Mouse (Mus musculus) megakaryocyte, embryonic 14.5 days (primary cell): ENCODE data around the gene Gm9903. TPM values are rescaled to one million over a fixed set of nuclear protein-coding genes. Genes with fewer than 3 reads are reported as not detected.

Experiments
- H3K27me3 ChIP-seq: replicated peaks from 2 replicates; pipeline ENCODE3; 2012; ENCODE audit warnings: inconsistent platforms
- H3K36me3 ChIP-seq: replicated peaks from 2 replicates; pipeline ENCODE3; 2012; ENCODE audit warnings: low read length, inconsistent platforms, mixed read lengths
- H3K4me1 ChIP-seq: 2 replicates; pipeline ENCODE4 v1.6.1; 2012; ENCODE audit warnings: inconsistent platforms
- H3K4me3 ChIP-seq: replicated peaks from 2 replicates; pipeline ENCODE3; 2012; ENCODE audit warnings: moderate library complexity, mild to moderate bottlenecking, inconsistent platforms
- H3K9me3 ChIP-seq: 2 replicates; pipeline ENCODE4 v1.6.1; 2012; ENCODE audit warnings: inconsistent platforms
- FLI1 ChIP-seq: IDR thresholded peaks from 2 replicates; pipeline ENCODE4 v1.6.1; 2012; ENCODE audit warnings: low read length, inconsistent platforms, mixed read lengths
- GATA1 ChIP-seq: IDR thresholded peaks from 3 replicates; pipeline ENCODE4 v1.6.1; 2012; ENCODE audit warnings: mixed read lengths, low read length, inconsistent platforms, borderline replicate concordance
- polyA plus RNA-seq: library from polyadenylated mRNA; stranded (reverse); fragments of >175 nt; gene quantifications from 2 replicates; pipeline ENCODE4 v1.2.3, GENCODE M21; 2012; ENCODE audit warnings: low replicate concordance; ENCODE audit not compliant: insufficient read depth

Gene Gm9903
- polyA plus RNA-seq, 1 experiment = not detected

DNA sequence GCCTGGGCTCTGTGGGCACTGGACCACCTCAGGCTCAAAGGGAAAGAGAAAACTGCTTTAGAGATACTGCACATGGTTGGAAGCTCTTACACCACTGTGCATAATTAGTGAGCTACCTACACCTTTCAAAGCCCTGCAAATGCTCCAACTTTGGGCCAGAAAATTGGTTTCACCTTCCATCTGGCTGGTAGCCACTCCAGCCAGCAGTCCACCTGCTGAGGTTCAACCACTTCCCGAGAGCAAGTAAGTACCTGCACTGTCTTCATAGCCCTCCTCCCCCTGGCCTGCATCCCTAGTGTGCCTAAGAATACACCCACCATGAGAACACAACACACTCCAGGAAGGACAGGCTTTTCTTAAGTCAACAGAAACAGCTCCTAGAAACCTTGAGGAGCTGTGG is 17.9 kb upstream of the Gm9903 start:
- Histone ChIP-seq H3K27me3 (no peaks in the 10 kb centered on the region), H3K4me1 (peaks cover 15% of the 10 kb centered on the region), H3K36me3 (peaks cover 85% of the 10 kb centered on the region), H3K4me3 (no peak overlapping the region), H3K9me3 (no peaks in the 10 kb centered on the region)
- TF ChIP-seq FLI1 (no peak), GATA1 (no peak)

DNA sequence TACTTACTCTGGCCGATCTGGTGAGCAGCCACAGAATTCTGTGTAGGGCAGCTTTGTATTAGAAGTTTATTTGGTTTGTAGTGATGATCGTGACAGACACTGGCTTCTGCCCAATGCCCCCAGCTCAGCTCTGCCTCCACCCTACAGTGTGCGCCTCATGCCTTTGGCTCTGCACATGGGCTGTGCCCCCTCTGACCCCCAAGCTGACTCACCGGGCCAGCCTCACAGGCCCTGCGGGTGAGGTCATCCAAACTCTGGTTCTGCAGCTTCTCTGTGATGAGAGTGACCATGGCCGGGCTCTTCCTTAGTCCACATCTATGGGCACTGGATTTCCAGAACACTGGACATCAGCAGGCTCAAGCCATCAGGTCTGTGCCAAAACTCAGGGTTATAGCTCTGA is 15.3 kb upstream of the Gm9903 start:
- peaks cover 69% of the 10 kb centered on the region for H3K36me3 ChIP-seq
- no peak for TF ChIP-seq GATA1
- TF ChIP-seq FLI1 = no peak

DNA sequence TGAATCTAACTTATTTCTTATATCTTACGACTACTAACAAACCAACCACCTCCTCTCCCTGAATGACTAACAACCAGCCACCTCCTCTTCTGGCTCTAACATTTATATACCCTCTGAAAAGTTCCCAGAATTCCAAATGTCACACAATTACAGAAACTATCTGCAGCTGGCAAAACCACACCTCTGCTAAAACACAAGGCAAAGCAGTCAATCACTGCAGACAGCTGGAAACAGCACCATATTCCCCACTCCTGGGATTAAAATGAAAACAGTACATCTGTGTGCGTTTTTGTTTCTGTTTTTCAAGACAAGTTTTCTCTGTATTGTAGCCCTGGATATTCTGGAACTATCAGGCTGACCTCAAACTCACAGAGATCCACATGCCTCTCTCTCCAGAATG is 7.1 kb upstream of the Gm9903 start:
- Histone ChIP-seq H3K27me3 (no peaks in the 10 kb centered on the region), H3K4me3 (no peak overlapping the region), H3K4me1 (peaks cover 52% of the 10 kb centered on the region), H3K9me3 (no peaks in the 10 kb centered on the region), H3K36me3 (peaks cover 48% of the 10 kb centered on the region)
- TF ChIP-seq FLI1 = no peak
- no peak for TF ChIP-seq GATA1

More for the DNA sequence above, 15.3 kb upstream of the Gm9903 start:
- Histone ChIP-seq H3K4me1 (peaks cover 26% of the 10 kb centered on the region), H3K4me3 (no peak overlapping the region), H3K9me3 (no peaks in the 10 kb centered on the region), H3K27me3 (no peaks in the 10 kb centered on the region)

DNA sequence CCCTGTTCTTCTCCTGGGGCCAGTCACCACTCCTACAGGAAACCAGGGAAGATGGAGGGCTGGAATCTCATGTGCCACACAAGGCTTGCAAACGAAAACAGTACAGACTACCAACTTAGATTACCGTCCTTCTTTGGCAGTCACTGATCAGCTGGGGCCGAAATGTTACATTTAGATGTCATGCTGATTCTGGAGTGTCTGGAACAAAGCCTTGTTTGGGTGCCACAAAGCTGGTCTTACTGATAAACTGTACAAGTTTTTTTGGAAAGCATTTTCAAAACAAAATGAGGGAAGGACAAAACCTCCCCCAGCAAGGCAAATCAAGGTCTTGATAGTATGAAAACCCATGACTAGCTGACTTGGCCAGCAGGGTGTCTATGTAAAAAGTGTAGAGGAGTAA is 6.0 kb upstream of the Gm9903 start:
- TF ChIP-seq FLI1 = no peak
- TF ChIP-seq GATA1 = no peak
- no peaks in the 10 kb centered on the region for H3K27me3 ChIP-seq
- H3K4me1 ChIP-seq = peaks cover 56% of the 10 kb centered on the region
- H3K36me3 ChIP-seq = peaks cover 46% of the 10 kb centered on the region
- H3K9me3 ChIP-seq = no peaks in the 10 kb centered on the region
- no peak overlapping the region for H3K4me3 ChIP-seq

DNA sequence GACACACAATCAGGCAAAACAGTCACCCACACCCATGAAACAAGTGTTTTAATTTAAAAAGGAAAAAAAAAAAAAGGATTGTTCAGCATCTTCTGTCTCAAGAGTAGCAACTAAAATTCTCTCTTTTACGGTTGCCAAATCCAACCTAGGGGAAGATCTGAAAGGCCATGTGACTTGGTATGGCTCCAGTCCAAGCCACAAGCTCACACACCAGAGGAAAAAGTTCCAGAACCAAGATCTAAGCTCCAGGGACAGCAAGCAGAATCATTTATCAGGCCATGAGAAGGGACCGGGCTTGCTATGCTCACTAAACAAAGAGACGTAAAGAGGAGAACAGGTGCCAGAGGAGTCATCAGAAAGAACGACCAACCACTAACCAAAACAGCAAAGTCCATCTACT is 1.8 kb upstream of the Gm9903 start:
- peaks cover 61% of the 10 kb centered on the region for H3K4me1 ChIP-seq
- H3K36me3 ChIP-seq = peaks cover 23% of the 10 kb centered on the region
- H3K4me3 ChIP-seq = peak overlapping the region; percentile 99
- TF ChIP-seq GATA1 = no peak
- H3K27me3 ChIP-seq = no peaks in the 10 kb centered on the region
- H3K9me3 ChIP-seq = no peaks in the 10 kb centered on the region

DNA sequence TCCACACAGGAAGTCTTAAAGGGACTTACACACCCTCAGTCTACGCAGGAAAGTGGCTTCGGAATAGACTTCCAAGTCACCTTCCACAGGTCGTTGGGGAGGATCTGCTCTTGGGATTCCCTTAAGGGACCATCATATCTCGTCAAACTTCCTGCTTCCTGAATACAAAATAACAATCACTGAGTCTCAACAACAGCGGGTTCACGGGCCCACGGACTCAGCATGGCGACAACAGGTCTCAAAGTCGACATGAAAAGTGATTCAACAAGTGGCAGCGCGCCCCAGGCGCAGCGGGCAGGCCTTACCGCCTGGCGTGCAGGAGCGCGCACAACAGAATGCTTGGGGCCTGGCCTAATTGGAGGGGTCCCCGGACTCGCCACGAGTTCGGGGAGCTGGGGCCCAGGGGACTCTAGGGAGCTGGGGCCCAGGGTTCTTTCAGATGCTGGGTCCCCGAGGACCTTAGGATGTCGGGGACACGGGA is 865 bp upstream of the Gm9903 start:
- Histone ChIP-seq H3K4me1 (peaks cover 55% of the 10 kb centered on the region), H3K36me3 (peaks cover 15% of the 10 kb centered on the region), H3K27me3 (no peaks in the 10 kb centered on the region), H3K9me3 (no peaks in the 10 kb centered on the region), H3K4me3 (peak overlapping the region; percentile 99)
- no peak for TF ChIP-seq FLI1
- no peak for TF ChIP-seq GATA1

DNA sequence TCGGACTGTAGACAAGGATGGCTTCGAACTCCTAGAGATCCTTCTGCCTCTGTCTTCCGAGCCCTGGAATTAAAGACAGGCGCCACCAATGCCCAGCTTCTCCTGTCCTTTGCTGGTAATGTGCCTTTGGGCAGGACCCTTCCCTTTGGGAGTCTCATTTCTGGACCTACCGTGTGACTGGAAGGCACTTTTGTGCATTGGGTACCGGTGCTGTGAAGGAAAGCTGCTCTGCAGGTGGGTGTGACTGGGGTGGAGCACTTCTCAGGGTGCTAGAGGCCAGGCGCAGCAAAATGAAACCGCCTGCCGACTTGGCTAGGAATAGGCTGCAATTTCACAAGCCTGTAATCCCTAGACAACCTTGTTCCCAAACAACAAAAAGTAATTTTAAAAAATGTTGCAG is 336 bp downstream of the Gm9903 start:
- Histone ChIP-seq H3K36me3 (peaks cover 14% of the 10 kb centered on the region), H3K4me3 (peak overlapping the region; percentile 99), H3K4me1 (peaks cover 49% of the 10 kb centered on the region), H3K27me3 (no peaks in the 10 kb centered on the region), H3K9me3 (no peaks in the 10 kb centered on the region)
- TF ChIP-seq FLI1 (no peak), GATA1 (no peak)

DNA sequence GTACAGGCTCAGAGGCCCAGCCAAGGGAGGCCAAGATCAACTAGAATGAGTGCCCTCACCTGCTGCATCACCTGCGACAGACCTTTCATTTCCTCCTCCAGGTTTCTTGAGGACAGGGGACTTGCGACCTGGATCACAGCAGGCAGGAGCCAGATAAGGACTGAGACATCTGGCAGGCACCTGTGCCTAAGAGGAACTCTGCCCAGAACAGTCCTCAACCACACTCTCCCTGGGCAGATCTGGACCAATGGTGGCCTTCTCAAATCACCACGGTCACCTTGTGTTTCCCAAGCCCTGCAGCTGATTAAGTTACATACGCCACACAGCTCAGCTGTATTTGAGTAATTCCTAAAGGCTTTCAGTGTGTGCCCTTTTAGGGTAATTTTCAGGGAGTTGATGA is 890 bp downstream of the Gm9903 start:
- Histone ChIP-seq H3K27me3 (no peaks in the 10 kb centered on the region), H3K36me3 (peaks cover 12% of the 10 kb centered on the region), H3K4me3 (peak overlapping the region; percentile 99), H3K9me3 (no peaks in the 10 kb centered on the region), H3K4me1 (peaks cover 48% of the 10 kb centered on the region)
- TF ChIP-seq FLI1 (no peak), GATA1 (no peak)

DNA sequence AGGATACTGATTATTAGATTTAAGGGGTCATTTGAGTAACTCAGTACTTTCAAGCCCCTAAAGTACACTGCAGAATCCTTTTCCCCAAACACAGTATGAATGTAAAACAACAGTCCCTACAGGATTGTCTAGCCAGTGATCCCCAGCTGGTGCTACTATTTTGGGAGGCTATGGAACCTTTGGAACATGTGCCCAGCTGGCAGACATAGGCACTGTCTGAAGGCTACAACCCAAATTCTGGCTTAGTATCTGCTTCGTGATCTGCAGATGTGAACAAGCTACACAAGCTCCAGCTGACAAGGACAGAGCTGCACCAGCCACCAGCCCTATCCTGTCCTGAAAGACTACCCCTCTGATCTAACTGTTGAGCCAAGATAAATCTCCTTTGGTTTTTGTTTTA is 2.8 kb downstream of the Gm9903 start:
- Histone ChIP-seq H3K36me3 (peaks cover 24% of the 10 kb centered on the region), H3K4me3 (no peak overlapping the region), H3K9me3 (no peaks in the 10 kb centered on the region), H3K27me3 (no peaks in the 10 kb centered on the region), H3K4me1 (peaks cover 46% of the 10 kb centered on the region)
- TF ChIP-seq FLI1 (no peak), GATA1 (no peak)

DNA sequence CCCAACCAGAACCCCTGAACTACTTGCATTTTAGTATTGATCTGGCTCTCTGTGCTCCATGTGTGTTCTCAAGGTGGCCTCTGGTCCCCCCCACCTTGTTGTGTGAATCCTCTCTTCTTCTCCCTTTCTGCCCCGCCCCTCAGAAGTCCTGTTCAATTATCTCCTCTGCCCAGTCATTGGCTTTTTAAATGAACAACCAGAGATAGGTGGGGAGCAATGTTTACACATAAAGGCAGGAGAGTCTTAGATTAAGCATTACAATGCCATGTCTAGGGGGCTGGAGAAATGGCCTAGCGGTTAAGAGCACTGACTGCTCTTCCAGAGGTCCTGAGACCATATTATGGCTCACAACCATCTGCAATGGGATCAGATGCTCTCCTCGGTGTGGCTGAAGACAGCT is 5.6 kb downstream of the Gm9903 start:
- TF ChIP-seq FLI1 = no peak
- no peak for TF ChIP-seq GATA1
- no peaks in the 10 kb centered on the region for H3K27me3 ChIP-seq
- H3K4me3 ChIP-seq = no peak overlapping the region
- peaks cover 42% of the 10 kb centered on the region for H3K4me1 ChIP-seq
- no peaks in the 10 kb centered on the region for H3K9me3 ChIP-seq
- peaks cover 48% of the 10 kb centered on the region for H3K36me3 ChIP-seq

DNA sequence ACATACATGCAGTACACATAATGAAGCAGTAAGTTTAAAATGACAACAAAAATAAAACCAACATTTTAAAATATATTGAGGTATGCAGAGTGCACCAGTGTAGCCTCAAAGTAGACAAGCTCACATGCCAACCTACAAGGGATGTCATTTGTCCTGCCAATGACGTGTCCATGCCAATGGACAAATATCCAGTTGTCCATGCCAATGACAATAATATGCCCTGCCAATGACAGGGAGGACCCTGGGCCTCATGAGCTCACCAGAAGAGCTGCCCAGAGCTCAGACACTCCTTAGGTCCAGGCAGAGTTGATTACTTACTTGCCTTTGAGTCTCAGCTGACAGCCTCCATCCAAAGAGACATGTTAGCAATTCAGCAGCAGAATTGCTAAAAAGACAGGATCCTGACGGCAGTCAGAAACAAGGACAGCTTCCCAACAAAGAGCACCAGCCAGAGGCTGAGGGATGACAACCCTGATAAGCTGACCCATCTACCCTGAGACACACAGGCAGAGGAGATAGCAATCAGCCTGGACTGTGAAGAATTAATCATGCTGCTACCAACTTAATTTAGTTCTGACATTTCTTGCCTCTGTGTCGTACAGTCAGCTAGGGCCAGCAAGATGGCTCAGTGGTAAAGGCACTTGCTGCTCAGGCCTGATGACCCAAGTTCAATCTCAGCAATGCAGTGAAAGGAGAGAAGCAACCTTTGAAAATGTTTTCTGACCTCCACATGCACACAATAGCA is 8.1 kb downstream of the Gm9903 start:
- Histone ChIP-seq H3K9me3 (no peaks in the 10 kb centered on the region), H3K36me3 (peaks cover 69% of the 10 kb centered on the region), H3K27me3 (no peaks in the 10 kb centered on the region), H3K4me1 (peaks cover 24% of the 10 kb centered on the region; the same call in 1 of the 2 replicates), H3K4me3 (no peak overlapping the region)
- no peak for TF ChIP-seq FLI1
- TF ChIP-seq GATA1 = no peak
